Mouse (Mus musculus) C2C12 (cell line): ENCODE data around the gene Cwf19l2.

Source experiments
- CEBPB ChIP-seq: IDR thresholded peaks from one replicate; pipeline ENCODE4 v1.6.1; 2011; ENCODE audit warnings: low read depth, mild to moderate bottlenecking, control low read depth, moderate library complexity
- CTCF ChIP-seq: IDR thresholded peaks from one replicate; pipeline ENCODE4 v1.5.1; 2011; ENCODE audit not compliant: control insufficient read depth, insufficient read depth, insufficient read length
- FOSL1 ChIP-seq: IDR thresholded peaks from one replicate; pipeline ENCODE4 v1.8.0; 2011; ENCODE audit warnings: mild to moderate bottlenecking, low read length; ENCODE audit not compliant: poor library complexity, insufficient read depth, severe bottlenecking
- MAX ChIP-seq: IDR thresholded peaks from one replicate; pipeline ENCODE4 v1.6.1; 2011; ENCODE audit warnings: mild to moderate bottlenecking, control low read depth
- MYOD1 ChIP-seq: IDR thresholded peaks from one replicate; pipeline ENCODE4 v1.6.1; 2011; ENCODE audit warnings: low read depth; ENCODE audit not compliant: control insufficient read depth, insufficient read length
- USF1 ChIP-seq: IDR thresholded peaks from one replicate; pipeline ENCODE4 v1.6.1; 2011; ENCODE audit warnings: low read depth, mild to moderate bottlenecking, control low read depth, moderate library complexity

DNA sequence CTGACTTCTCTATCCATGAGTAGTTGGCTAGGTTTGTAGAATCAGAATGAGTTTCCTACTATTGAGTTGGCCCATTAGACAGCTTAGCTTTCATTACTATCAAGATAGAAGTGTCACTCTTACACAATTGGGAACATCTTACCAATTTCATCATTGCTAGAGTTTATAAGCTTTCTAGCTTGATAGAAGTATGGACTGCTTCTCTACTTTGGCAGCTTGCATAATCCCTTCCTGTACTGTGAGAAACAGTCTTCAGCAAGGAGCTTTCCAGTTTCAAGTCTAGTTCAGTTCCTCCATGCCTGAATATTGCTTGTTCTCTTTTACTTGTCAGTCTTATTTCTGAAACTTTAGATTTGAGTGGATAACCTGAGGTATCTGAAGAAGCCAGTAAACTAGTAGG, 68.5 kb downstream of the Cwf19l2 start:
- TF ChIP-seq CTCF: no peak
- TF ChIP-seq USF1: no peak
- no peak for TF ChIP-seq MAX
- no peak for TF ChIP-seq CEBPB
- no peak for TF ChIP-seq FOSL1
- no peak for TF ChIP-seq MYOD1
